Mouse (Mus musculus) left cerebral cortex, postnatal 25 days (tissue): ENCODE results near the gene Lrrfip1. TPM values are rescaled to one million over a fixed set of nuclear protein-coding genes. Genes with fewer than 3 reads are reported as not detected.
A peak's percentile ranks its signal among the peaks of the same experiment; 100 is the strongest.

ENCODE experiments used
- DNase-seq, 2 experiments: peaks; one replicate each; pipeline ENCODE4 v3.0.0; 2022; ENCODE audit warnings: low spot score in 2 of 2, mixed read lengths in 1 of 2
- intact Hi-C: fragments of 180-260 bp; cut with DNase I; formaldehyde crosslinking; loops from one replicate; pipeline ENCODE4 v1.15.1; 2025
- total RNA-seq, 2 experiments: library from RNA; stranded (reverse); gene quantifications; 2 replicates each; pipeline ENCODE4 v1.2.3; 2021

The Lrrfip1 gene
- total RNA-seq, 2 experiments from 2014 or later: 66.9 to 68.0 TPM

- DNase-seq: peak in 1 of 2 experiments; percentile 32
- intact Hi-C loops: no loop called here
Measured at GRCm38 (mm10) chr1:91017111-91017758, 18.7 kb downstream of the Lrrfip1 start.

- no peak for DNase-seq
- intact Hi-C loops: no loop called here
Measured at GRCm38 (mm10) chr1:91019346-91019745, 20.8 kb downstream of the Lrrfip1 start.

DNA sequence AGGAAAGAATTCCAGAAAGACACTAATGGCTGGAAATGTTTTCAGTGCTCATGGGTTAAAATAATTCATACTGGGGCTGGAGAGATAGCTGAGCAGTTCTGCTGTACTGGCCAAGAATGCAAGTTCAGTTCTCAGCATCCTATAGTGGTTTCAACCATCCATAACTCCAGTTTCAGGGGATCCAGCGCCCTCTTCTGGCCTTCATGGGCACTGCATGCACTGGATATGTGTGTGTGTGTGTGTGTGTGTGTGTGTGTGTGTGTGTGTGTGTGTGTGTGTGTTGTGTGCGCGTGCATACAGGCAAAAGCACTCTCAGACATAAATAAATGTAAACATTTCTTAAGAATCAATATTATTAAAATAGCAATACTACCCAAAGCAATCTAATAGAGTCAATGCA lies 22.8 kb downstream of the Lrrfip1 start:
- intact Hi-C loops: loop anchor here (5.0 kb wide), 1 partner anchor 49 kb away; no protein-coding TSS in a partner anchor
- DNase-seq: no peak

DNA sequence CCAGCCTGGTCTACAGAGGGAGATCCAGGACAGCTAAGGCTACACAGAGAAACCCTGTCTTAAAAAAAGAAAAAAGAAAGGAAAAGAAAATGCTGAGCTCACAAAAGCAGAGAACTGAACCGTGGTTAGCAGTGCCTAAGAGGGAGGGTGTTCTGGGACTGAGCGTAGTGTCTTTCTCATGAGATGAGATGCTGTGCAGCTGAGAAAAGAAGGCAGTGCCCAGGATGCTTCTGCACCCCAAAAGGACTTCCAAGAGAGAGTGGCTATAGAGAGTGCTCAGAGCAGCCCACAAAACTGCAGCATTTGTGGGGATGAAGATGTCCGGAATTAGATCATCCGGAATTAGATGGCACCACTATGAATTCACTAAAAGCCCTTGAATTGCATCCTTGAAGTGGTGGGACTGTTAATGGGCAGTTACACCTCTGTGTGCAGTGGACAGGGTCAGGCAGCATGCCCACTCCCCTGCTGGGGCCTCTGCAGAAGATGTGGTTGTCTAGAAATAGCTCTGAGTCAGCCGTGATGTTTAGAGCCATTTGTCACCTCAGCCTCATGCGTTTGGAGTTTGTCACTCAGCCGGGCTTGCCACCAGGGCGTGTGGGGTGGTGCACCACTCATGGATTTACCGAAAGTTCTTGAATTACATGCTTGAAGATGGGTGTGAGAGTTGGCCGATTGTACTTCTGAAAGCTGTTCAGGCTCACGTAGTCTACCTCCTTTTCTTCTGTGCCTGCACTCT lies 23.8 kb downstream of the Lrrfip1 start:
- intact Hi-C loops: loop anchor here (5.0 kb wide), 1 partner anchor 50 kb away; no protein-coding TSS in a partner anchor
- peak in 1 of 2 experiments; percentile 83 for DNase-seq

- intact Hi-C loops: loop anchor here (5.0 kb wide), 1 partner anchor 51 kb away; no protein-coding TSS in a partner anchor
- no peak for DNase-seq
Measured at GRCm38 (mm10) chr1:91023230-91023629, 24.7 kb downstream of the Lrrfip1 start.

GRCm38 (mm10) chr1:91023960-91024359 lies 25.4 kb downstream of the Lrrfip1 start:
- intact Hi-C loops: loop anchor here (5.0 kb wide), 1 partner anchor 52 kb away; no protein-coding TSS in a partner anchor
- DNase-seq: no peak

- no peak for DNase-seq
- intact Hi-C loops: loop anchor here (5.0 kb wide), 1 partner anchor 52 kb away; no protein-coding TSS in a partner anchor
Measured at GRCm38 (mm10) chr1:91024464-91024863, 25.9 kb downstream of the Lrrfip1 start.

DNA sequence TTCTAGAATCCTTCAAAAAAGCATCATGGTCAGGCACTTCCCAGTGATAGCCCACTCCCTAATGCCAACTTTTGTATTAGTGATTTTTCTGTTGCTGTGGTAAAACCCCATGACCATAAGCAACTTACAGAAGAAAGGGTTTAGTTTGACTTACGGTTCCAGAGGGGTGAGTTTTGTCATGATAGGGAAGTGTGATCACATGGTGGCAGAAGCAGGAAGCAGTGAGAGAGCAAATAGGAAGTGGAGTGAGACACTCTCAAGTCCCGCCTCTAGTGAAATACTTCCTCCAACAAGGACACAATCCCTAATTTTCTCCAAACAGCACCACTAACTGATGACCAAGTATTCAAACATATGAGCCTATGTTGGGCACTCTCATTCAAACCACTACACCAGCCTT lies 28.4 kb downstream of the Lrrfip1 start:
- intact Hi-C loops: no loop called here

DNA sequence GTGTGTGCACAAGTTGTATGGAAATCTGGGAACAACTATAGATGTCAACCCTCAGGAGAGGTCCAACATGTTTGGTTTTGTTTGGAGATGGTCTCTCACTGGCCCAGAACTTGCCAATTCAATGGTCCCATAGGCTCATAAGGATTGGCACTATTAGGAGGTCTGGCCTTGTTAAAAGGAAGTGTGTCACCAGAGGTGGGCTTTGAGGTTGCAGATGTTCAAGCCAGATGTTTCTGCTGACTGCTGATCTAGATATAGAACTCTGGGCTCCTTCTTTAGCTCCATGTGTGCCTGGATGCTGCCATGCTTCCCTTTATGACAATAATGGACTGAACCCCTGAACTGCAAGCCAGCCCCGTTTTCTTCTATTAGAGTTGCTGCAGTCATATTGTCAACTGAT lies 31.8 kb downstream of the Lrrfip1 start:
- DNase-seq: no peak
- intact Hi-C loops: no loop called here

More for the DNA sequence above, 28.4 kb downstream of the Lrrfip1 start:
- no peak for DNase-seq

DNA sequence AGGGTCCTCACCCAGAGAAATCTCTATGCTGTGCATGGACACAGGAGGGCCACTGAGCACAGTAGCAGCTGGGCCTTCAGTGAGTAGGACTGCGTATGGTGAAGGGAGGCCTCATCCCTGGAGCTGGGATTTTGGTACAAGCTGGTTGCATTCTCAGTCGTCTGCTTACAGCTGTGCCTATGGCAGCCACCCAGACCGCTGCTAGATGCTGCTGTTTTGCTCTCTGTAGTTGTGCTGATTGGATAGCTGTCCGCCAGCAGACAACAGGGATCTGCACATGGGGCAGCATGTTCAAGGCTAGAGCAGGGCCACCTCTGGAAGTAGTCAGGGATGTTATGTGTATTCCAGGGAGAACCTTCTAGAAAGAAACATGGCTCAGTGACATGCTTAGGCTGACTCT lies 33.0 kb downstream of the Lrrfip1 start:
- intact Hi-C loops: no loop called here
- DNase-seq: no peak

- intact Hi-C loops: no loop called here
- DNase-seq: no peak
Measured at GRCm38 (mm10) chr1:91032393-91032971, 33.9 kb downstream of the Lrrfip1 start.

DNA sequence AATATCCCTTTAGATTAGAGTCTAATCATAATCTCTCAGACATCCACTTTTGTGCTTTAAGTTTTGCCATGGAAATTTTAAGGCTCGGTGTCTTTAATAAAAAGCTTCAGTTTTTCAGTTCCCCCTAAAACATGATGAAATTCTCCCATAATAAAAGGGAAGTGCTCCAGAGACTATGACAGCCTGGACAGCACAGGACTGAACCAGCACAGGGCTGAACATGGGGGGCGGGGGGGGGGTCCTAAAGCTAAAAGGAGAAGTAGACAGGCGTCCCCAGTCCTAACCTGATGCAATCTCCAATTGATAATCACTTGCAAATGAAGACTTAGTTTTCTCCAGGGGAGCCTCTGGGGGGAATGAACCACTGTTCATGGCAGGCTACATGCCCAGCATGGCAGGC lies 36.0 kb downstream of the Lrrfip1 start:
- no peak for DNase-seq
- intact Hi-C loops: no loop called here

GRCm38 (mm10) chr1:91035266-91035665 lies 36.7 kb downstream of the Lrrfip1 start:
- DNase-seq: no peak
- intact Hi-C loops: loop anchor here (5.0 kb wide), 1 partner anchor 63 kb away; no protein-coding TSS in a partner anchor

DNA sequence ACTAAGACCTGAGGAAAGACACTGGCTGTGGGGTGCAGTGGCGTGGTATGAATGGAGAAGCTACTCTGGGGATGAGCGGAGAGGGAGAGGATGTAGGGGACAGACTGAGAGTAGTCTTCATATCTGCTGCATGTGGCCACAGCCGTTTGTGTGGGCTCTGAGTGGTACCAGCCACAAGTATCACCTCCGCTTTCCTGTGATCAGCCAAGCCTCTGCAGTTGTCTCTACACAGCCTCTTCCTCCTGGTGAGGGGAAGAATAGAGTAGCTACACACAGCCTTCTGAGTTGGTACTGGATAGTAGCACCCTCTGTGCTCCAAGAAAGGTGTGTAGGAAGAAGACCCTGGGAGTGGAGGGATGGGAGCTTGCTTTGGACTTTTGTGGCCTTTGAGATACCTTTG lies 38.7 kb downstream of the Lrrfip1 start:
- no peak for DNase-seq
- intact Hi-C loops: loop anchor here (5.0 kb wide), 1 partner anchor 65 kb away; no protein-coding TSS in a partner anchor

DNA sequence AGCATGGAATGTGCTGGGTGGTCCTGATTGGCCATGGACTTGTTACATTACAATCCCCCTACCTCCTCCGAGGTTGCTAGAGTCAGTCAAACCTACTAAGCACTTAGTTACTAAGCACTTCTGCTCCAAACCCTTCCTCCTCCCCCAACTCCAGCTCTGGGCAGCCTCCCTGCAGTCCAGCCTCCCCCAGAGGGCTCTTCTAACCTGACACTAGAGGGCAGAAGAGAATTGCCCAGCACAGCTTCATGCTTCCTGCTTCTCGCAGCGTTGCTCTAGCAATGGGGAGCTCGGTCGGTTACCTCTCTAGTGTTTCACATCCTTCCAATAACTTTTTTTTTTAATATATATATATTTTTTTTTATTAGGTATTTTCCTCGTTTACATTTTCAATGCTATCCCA lies 39.5 kb downstream of the Lrrfip1 start:
- intact Hi-C loops: loop anchor here (1.0 to 5.0 kb wide), 2 partner anchors 61 to 66 kb away; no protein-coding TSS in a partner anchor
- DNase-seq: peak in 1 of 2 experiments; percentile 31

DNA sequence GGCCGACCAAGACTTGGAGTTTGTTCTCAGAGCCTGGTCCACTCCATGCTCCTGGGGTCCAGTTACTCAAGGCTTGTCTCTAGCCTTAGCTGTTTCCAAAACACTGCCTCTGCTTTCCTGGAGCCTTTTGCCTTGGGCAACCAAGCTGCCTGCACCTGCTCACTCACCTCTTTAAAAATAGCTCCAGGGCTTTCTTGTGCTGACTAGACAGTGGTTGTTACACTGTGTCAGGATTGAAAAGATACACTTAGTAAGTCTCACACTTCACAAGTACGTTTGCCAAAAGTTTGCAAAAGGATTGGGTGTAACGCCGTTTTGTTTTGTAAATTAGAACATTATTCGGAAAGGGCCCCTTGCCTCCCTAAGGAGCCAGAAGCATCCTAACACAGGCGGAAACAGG lies 40.0 kb downstream of the Lrrfip1 start:
- intact Hi-C loops: loop anchor here (1.0 to 5.0 kb wide), 2 partner anchors 61 to 66 kb away; no protein-coding TSS in a partner anchor
- DNase-seq: no peak

GRCm38 (mm10) chr1:91041605-91042004 lies 43.1 kb downstream of the Lrrfip1 start:
- intact Hi-C loops: no loop called here

GRCm38 (mm10) chr1:91043191-91043590 lies 44.7 kb downstream of the Lrrfip1 start:
- intact Hi-C loops: no loop called here
- no peak for DNase-seq

More at GRCm38 (mm10) chr1:91041605-91042004, 43.1 kb downstream of the Lrrfip1 start:
- no peak for DNase-seq

- no peak for DNase-seq
- intact Hi-C loops: no loop called here
Measured at GRCm38 (mm10) chr1:91044176-91044575, 45.6 kb downstream of the Lrrfip1 start.

- intact Hi-C loops: no loop called here
- no peak for DNase-seq
Measured at GRCm38 (mm10) chr1:91044648-91045047, 46.1 kb downstream of the Lrrfip1 start.
